Mouse (Mus musculus) liver, embryonic 14.5 days (tissue): Measurements from ENCODE around the gene Pcsk4. TPM values are rescaled to one million over a fixed set of nuclear protein-coding genes. Genes with fewer than 3 reads are reported as not detected.

ENCODE experiments used
- ATAC-seq: fragments of 200-750 bp; cut with Nextera tagmentation; 2 replicates; pipeline ENCODE4 v1.8.0; 2017; ENCODE audit warnings: moderate number of reproducible peaks, mild to moderate bottlenecking, moderate library complexity; ENCODE audit not compliant: insufficient read depth
- DNase-seq, 3 experiments: peaks; one replicate each; pipeline ENCODE4 v3.0.0-alpha.2; 2012 to 2013; ENCODE audit warnings: low read depth in 3 of 3, low spot score in 3 of 3
- H3K27ac ChIP-seq: fragments of 300-500 bp; sonication (generic); 2 replicates; pipeline ENCODE4 v1.5.1; 2014; ENCODE audit warnings: moderate library complexity, mild to moderate bottlenecking, control low read depth, inconsistent platforms
- H3K27me3 ChIP-seq: fragments of 300-500 bp; sonication (generic); 2 replicates; pipeline ENCODE4 v1.6.1; 2014; ENCODE audit warnings: mild to moderate bottlenecking, low read length, moderate library complexity; ENCODE audit not compliant: control insufficient read depth, insufficient read depth
- H3K36me3 ChIP-seq: fragments of 300-500 bp; sonication (generic); replicated peaks from 2 replicates; pipeline ENCODE4 v1.6.1; 2014; ENCODE audit warnings: low read depth; ENCODE audit not compliant: control insufficient read depth, insufficient read depth
- H3K4me1 ChIP-seq, 2 experiments: fragments of 200-500 bp in 1 of 2; fragments of 300-500 bp in 1 of 2; sonication (generic) in 1 of 2; replicated peaks; 2 replicates each; pipeline ENCODE4 v1.6.1; 2012 to 2014; ENCODE audit warnings: antibody characterized with exemption in 1 of 2, inconsistent platforms in 1 of 2, low read length in 1 of 2; ENCODE audit not compliant: control insufficient read depth in 2 of 2, insufficient read depth in 2 of 2
- H3K4me2 ChIP-seq: fragments of 300-500 bp; sonication (generic); 2 replicates; pipeline ENCODE4 v1.6.1; 2014; ENCODE audit warnings: low read depth, mild to moderate bottlenecking, control low read depth, moderate library complexity
- H3K4me3 ChIP-seq, 2 experiments: fragments of 200-500 bp in 1 of 2; fragments of 300-500 bp in 1 of 2; sonication (generic) in 1 of 2; 2 replicates each; pipeline ENCODE4 v1.5.1; 2012 to 2014; ENCODE audit warnings: low read depth in 2 of 2, low read length in 2 of 2, mild to moderate bottlenecking in 2 of 2, control low read depth in 1 of 2, inconsistent platforms in 1 of 2, moderate library complexity in 1 of 2; ENCODE audit not compliant: insufficient read depth in 1 of 2
- H3K9ac ChIP-seq: fragments of 300-500 bp; sonication (generic); replicated peaks from 2 replicates; pipeline ENCODE4 v1.6.1; 2014; ENCODE audit warnings: mild to moderate bottlenecking, control low read depth, moderate library complexity
- H3K9me3 ChIP-seq: fragments of 300-500 bp; sonication (generic); 2 replicates; pipeline ENCODE4 v1.6.1; 2016; ENCODE audit warnings: low read length, mixed read lengths; ENCODE audit not compliant: control insufficient read depth
- CTCF ChIP-seq: IDR thresholded peaks from 2 replicates; pipeline ENCODE4 v1.5.1; 2016; ENCODE audit warnings: antibody characterized with exemption, low read depth, control low read depth
- EP300 ChIP-seq: IDR thresholded peaks from 2 replicates; pipeline ENCODE4 v1.6.1; 2016; ENCODE audit warnings: antibody characterized with exemption, low read depth
- WGBS: fragments of 180-500 bp; shearing (Covaris S2); extraction: QIAGEN DNeasy Blood & Tissue Kit; methylation state at CpG from one replicate; pipeline ENCODE4 v1.1.7; 2014; ENCODE audit not compliant: insufficient replicate concordance; 5-methylcytosine and 5-hydroxymethylcytosine counted together
- polyA plus RNA-seq, 2 experiments: library from polyadenylated mRNA; depleted of rRNA in 1 of 2; stranded (reverse) in 1 of 2; unstranded in 1 of 2; fragments of >200 nt; fragmentation: Nextera tagmentation in 1 of 2; extraction: Ambion mirVana in 1 of 2; gene quantifications; 2 replicates each; pipeline versions ENCODE4 v1.2.1 to v1.2.3; 2012 to 2014

Pcsk4 gene
- polyA plus RNA-seq, 2 experiments, result 3.2 to 6.6 TPM

GRCm38 (mm10) chr10:80292251-80293146 lies 36.8 kb downstream of the Pcsk4 start, which contains the start of gene Rps15:
Rps15 (plus strand) TSS chr10:80292453.
- peak within 1 kb of the TSS; percentile 84 for H3K4me2 ChIP-seq
- ATAC-seq (peak; percentile 84), DNase-seq (peak; percentile 89 to 92 (median 91))
- peaks cover 7% of the 10 kb centered on the region; the same call in 1 of the 2 replicates for H3K27me3 ChIP-seq
- WGBS, result under 1% methylated on average over 72 of the region's 72 CpGs
- peak within 1 kb of the TSS; percentile 87 to 91 for H3K4me3 ChIP-seq
- peak within 1 kb of the TSS; percentile 99 for H3K9ac ChIP-seq
- no peaks in the 10 kb centered on the region for H3K9me3 ChIP-seq
- H3K27ac ChIP-seq, result peak within 1 kb of the TSS; percentile 79
- peak; percentile 93 for TF ChIP-seq CTCF
- TF ChIP-seq EP300, result peak; percentile 14; the same call in 1 of the 2 replicates
- H3K36me3 ChIP-seq, result peaks cover 21% of the 10 kb centered on the region
- peaks cover 9 to 19% of the 10 kb centered on the region in 2 experiments for H3K4me1 ChIP-seq

GRCm38 (mm10) chr10:80288657-80289056 lies 40.6 kb downstream of the Pcsk4 start:
- no peak for ATAC-seq
- DNase-seq, result no peak

GRCm38 (mm10) chr10:80288097-80288496 lies 41.2 kb downstream of the Pcsk4 start:
- Histone ChIP-seq H3K9ac (no peak overlapping the region), H3K27me3 (no peaks in the 10 kb centered on the region), H3K4me2 (no peak overlapping the region), H3K4me3 (no peak overlapping the region), H3K36me3 (peaks cover 44% of the 10 kb centered on the region), H3K9me3 (no peaks in the 10 kb centered on the region), H3K4me1 (peaks cover 4% of the 10 kb centered on the region in 2 experiments), H3K27ac (no peak overlapping the region)
- no peak for TF ChIP-seq CTCF
- no peak for TF ChIP-seq EP300
- DNase-seq (no peak), ATAC-seq (no peak)
- WGBS, result 89% methylated on average over 12 of the region's 12 CpGs

More at GRCm38 (mm10) chr10:80288657-80289056, 40.6 kb downstream of the Pcsk4 start:
- H3K27ac ChIP-seq, result no peak overlapping the region
- no peak overlapping the region for H3K4me2 ChIP-seq
- no peaks in the 10 kb centered on the region for H3K9me3 ChIP-seq
- 72% methylated on average over 8 of the region's 8 CpGs for WGBS
- no peak for TF ChIP-seq EP300
- peak; percentile 48 for TF ChIP-seq CTCF
- peaks cover 6 to 7% of the 10 kb centered on the region in 2 experiments for H3K4me1 ChIP-seq
- no peak overlapping the region for H3K9ac ChIP-seq
- peaks cover 43% of the 10 kb centered on the region for H3K36me3 ChIP-seq
- no peak overlapping the region for H3K4me3 ChIP-seq
- no peaks in the 10 kb centered on the region for H3K27me3 ChIP-seq

DNA sequence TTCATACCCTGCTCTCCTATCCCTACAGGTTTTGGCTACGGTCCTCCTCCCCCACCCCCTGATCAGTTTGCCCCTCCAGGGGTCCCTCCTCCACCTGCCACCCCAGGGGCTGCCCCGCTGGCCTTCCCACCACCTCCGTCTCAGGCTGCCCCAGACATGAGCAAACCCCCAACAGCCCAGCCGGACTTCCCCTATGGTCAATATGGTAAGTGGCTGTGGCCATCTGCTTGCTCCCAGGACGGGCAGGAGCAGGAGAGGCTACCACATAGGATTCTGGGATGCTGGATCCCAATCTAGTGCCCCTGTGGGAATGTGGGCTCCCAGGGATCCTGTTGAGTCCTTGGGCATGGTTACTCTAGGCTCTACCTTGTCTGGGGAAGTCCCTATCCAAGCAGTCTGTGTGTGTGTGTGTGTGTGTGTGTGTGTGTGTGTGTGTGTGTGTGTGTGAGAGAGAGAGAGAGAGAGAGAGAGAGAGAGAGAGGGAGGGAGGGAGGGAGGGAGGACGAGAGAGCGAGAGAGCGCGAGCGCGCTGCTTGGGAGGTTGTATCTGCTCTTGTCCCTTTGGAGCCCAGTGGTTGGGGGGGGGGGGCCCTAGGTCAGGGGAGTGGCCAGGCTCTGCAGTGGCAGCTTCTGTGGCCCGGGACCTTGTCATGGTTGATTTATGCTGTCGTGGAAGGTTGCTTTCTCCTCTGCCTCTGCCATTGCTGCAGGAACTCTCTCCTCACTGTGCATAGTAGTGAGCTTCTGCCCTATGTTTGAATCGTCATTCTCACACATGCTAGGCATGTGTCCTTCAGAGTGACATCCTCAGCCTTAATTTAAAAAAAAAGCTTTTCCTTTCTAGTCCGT lies 43.9 kb downstream of the Pcsk4 start:
- no peak for ATAC-seq
- no peak overlapping the region for H3K27ac ChIP-seq
- no peaks in the 10 kb centered on the region for H3K27me3 ChIP-seq

More for the DNA sequence above, 43.9 kb downstream of the Pcsk4 start:
- 79% methylated on average over 10 of the region's 15 CpGs for WGBS
- H3K4me2 ChIP-seq, result no peak overlapping the region
- peaks cover 65% of the 10 kb centered on the region for H3K36me3 ChIP-seq
- no peak overlapping the region for H3K4me3 ChIP-seq
- H3K9ac ChIP-seq, result no peak overlapping the region
- no peak for TF ChIP-seq CTCF
- no peak for TF ChIP-seq EP300
- no peaks in the 10 kb centered on the region for H3K4me1 ChIP-seq
- no peak for DNase-seq
- H3K9me3 ChIP-seq, result no peaks in the 10 kb centered on the region
